Mouse (Mus musculus) ES-Bruce4 (cell line): ENCODE data around the gene Pspn.

Experiments
- CTCF ChIP-seq: IDR thresholded peaks from one replicate; pipeline ENCODE4 v1.8.1; 2011; ENCODE audit warnings: low read depth, low read length
- EP300 ChIP-seq: IDR thresholded peaks from 2 replicates; pipeline ENCODE4 v1.6.1; 2011; ENCODE audit warnings: low read depth, low read length; ENCODE audit not compliant: insufficient read depth
- POLR2A ChIP-seq: IDR thresholded peaks from one replicate; pipeline ENCODE4 v1.8.1; 2011; ENCODE audit warnings: low read length; ENCODE audit not compliant: insufficient read depth

GRCm38 (mm10) chr17:56989467-56990114 is 10.2 kb downstream of the Pspn start:
- TF ChIP-seq POLR2A = no peak
- TF ChIP-seq EP300 = no peak
- no peak for TF ChIP-seq CTCF
